Mouse (Mus musculus): ENCODE measurements around the gene Mcoln1. TPM values are rescaled to one million over a fixed set of nuclear protein-coding genes. Genes with fewer than 3 reads are reported as not detected.
A peak's percentile ranks its signal among the peaks of the same experiment; 100 is the strongest.

Mcoln1 gene
- polyA plus RNA-seq, 1 experiment from 2014 or later, result 44.1 TPM

GRCm38 (mm10) chr8:3536053-3536841 is 36.0 kb downstream of the Mcoln1 start:
- Histone ChIP-seq H3K9me3 (ENCODE audit: control insufficient read depth, low read length) (no peaks in the 10 kb centered on the region), H3K4me1 (ENCODE audit: control insufficient read depth, insufficient read depth, low read length) (no peaks in the 10 kb centered on the region), H3K4me3 (ENCODE audit: low read depth, low read length) (no peak overlapping the region), H3K36me3 (ENCODE audit: control insufficient read depth, insufficient read depth, low read length) (peaks cover 10% of the 10 kb centered on the region), H3K4me2 (ENCODE audit: low read depth, severe bottlenecking) (no peak overlapping the region), H3K27ac (replicated peaks; ENCODE audit: low read depth, low read length) (no peak overlapping the region), H3K27me3 (ENCODE audit: control insufficient read depth, insufficient read depth, low read length) (no peaks in the 10 kb centered on the region), H3K9ac (ENCODE audit: low read length) (no peak overlapping the region)
- DNase-seq (ENCODE audit: low spot score), result no peak
- ATAC-seq (ENCODE audit: insufficient number of reproducible peaks, low FRiP score, low TSS enrichment, low read depth), result no peak
- WGBS, result 50% methylated on average over 15 of the region's 15 CpGs

- Histone ChIP-seq H3K27ac (replicated peaks; ENCODE audit: low read depth, low read length) (no peak overlapping the region), H3K36me3 (ENCODE audit: control insufficient read depth, insufficient read depth, low read length) (peaks cover 5% of the 10 kb centered on the region; the same call in 1 of the 2 replicates), H3K4me2 (ENCODE audit: low read depth, severe bottlenecking) (no peak overlapping the region), H3K4me1 (ENCODE audit: control insufficient read depth, insufficient read depth, low read length) (no peaks in the 10 kb centered on the region), H3K27me3 (ENCODE audit: control insufficient read depth, insufficient read depth, low read length) (no peaks in the 10 kb centered on the region), H3K9me3 (ENCODE audit: control insufficient read depth, low read length) (no peaks in the 10 kb centered on the region), H3K4me3 (ENCODE audit: low read depth, low read length) (no peak overlapping the region), H3K9ac (ENCODE audit: low read length) (no peak overlapping the region)
- WGBS, result 95% methylated on average over 9 of the region's 9 CpGs
- no peak for DNase-seq (ENCODE audit: low spot score)
- ATAC-seq (ENCODE audit: insufficient number of reproducible peaks, low FRiP score, low TSS enrichment, low read depth), result no peak
These were observed 36.7 kb downstream of the Mcoln1 start for GRCm38 (mm10) chr8:3536940-3537339.

- H3K27ac ChIP-seq (replicated peaks; ENCODE audit: low read depth, low read length), result no peak overlapping the region
- DNase-seq (ENCODE audit: low spot score), result no peak
- H3K4me1 ChIP-seq (ENCODE audit: control insufficient read depth, insufficient read depth, low read length), result no peaks in the 10 kb centered on the region
- H3K4me3 ChIP-seq (ENCODE audit: low read depth, low read length), result no peak overlapping the region
- H3K36me3 ChIP-seq (ENCODE audit: control insufficient read depth, insufficient read depth, low read length), result peaks cover 5% of the 10 kb centered on the region; the same call in 1 of the 2 replicates
- ATAC-seq (ENCODE audit: insufficient number of reproducible peaks, low FRiP score, low TSS enrichment, low read depth), result no peak
- WGBS, result 93% methylated on average over 26 of the region's 26 CpGs
- no peaks in the 10 kb centered on the region for H3K9me3 ChIP-seq (ENCODE audit: control insufficient read depth, low read length)
- no peaks in the 10 kb centered on the region for H3K27me3 ChIP-seq (ENCODE audit: control insufficient read depth, insufficient read depth, low read length)
- no peak overlapping the region for H3K4me2 ChIP-seq (ENCODE audit: low read depth, severe bottlenecking)
- no peak overlapping the region for H3K9ac ChIP-seq (ENCODE audit: low read length)
These were observed 37.4 kb downstream of the Mcoln1 start for GRCm38 (mm10) chr8:3537666-3538065.

- ATAC-seq (ENCODE audit: insufficient number of reproducible peaks, low FRiP score, low TSS enrichment, low read depth), result no peak
- Histone ChIP-seq H3K27me3 (ENCODE audit: control insufficient read depth, insufficient read depth, low read length) (no peaks in the 10 kb centered on the region), H3K9ac (ENCODE audit: low read length) (no peak overlapping the region), H3K4me1 (ENCODE audit: control insufficient read depth, insufficient read depth, low read length) (no peaks in the 10 kb centered on the region), H3K9me3 (ENCODE audit: control insufficient read depth, low read length) (no peaks in the 10 kb centered on the region), H3K4me2 (ENCODE audit: low read depth, severe bottlenecking) (no peak overlapping the region), H3K36me3 (ENCODE audit: control insufficient read depth, insufficient read depth, low read length) (peaks cover 5% of the 10 kb centered on the region; the same call in 1 of the 2 replicates), H3K4me3 (ENCODE audit: low read depth, low read length) (no peak overlapping the region), H3K27ac (replicated peaks; ENCODE audit: low read depth, low read length) (no peak overlapping the region)
- 85% methylated on average over 7 of the region's 7 CpGs for WGBS
- no peak for DNase-seq (ENCODE audit: low spot score)
These were observed 38.9 kb downstream of the Mcoln1 start for GRCm38 (mm10) chr8:3539146-3539545.

- H3K9me3 ChIP-seq (ENCODE audit: control insufficient read depth, low read length), result no peaks in the 10 kb centered on the region
- H3K36me3 ChIP-seq (ENCODE audit: control insufficient read depth, insufficient read depth, low read length), result peaks cover 7% of the 10 kb centered on the region; the same call in 1 of the 2 replicates
- no peak overlapping the region for H3K9ac ChIP-seq (ENCODE audit: low read length)
- no peaks in the 10 kb centered on the region for H3K27me3 ChIP-seq (ENCODE audit: control insufficient read depth, insufficient read depth, low read length)
- H3K4me1 ChIP-seq (ENCODE audit: control insufficient read depth, insufficient read depth, low read length), result no peaks in the 10 kb centered on the region
- no peak overlapping the region for H3K27ac ChIP-seq (replicated peaks; ENCODE audit: low read depth, low read length)
- 91% methylated on average over 4 of the region's 4 CpGs for WGBS
- DNase-seq (ENCODE audit: low spot score) (no peak), ATAC-seq (ENCODE audit: insufficient number of reproducible peaks, low FRiP score, low TSS enrichment, low read depth) (no peak)
- no peak overlapping the region for H3K4me2 ChIP-seq (ENCODE audit: low read depth, severe bottlenecking)
- H3K4me3 ChIP-seq (ENCODE audit: low read depth, low read length), result no peak overlapping the region
These were observed 39.8 kb downstream of the Mcoln1 start for GRCm38 (mm10) chr8:3540076-3540475.

GRCm38 (mm10) chr8:3546511-3546910 is 46.3 kb downstream of the Mcoln1 start:
- Histone ChIP-seq H3K4me1 (ENCODE audit: control insufficient read depth, insufficient read depth, low read length) (no peaks in the 10 kb centered on the region), H3K27me3 (ENCODE audit: control insufficient read depth, insufficient read depth, low read length) (no peaks in the 10 kb centered on the region), H3K36me3 (ENCODE audit: control insufficient read depth, insufficient read depth, low read length) (peaks cover 2% of the 10 kb centered on the region; the same call in 1 of the 2 replicates), H3K27ac (replicated peaks; ENCODE audit: low read depth, low read length) (no peak overlapping the region), H3K9ac (ENCODE audit: low read length) (no peak overlapping the region), H3K4me2 (ENCODE audit: low read depth, severe bottlenecking) (no peak overlapping the region), H3K4me3 (ENCODE audit: low read depth, low read length) (no peak overlapping the region), H3K9me3 (ENCODE audit: control insufficient read depth, low read length) (no peaks in the 10 kb centered on the region)
- ATAC-seq (ENCODE audit: insufficient number of reproducible peaks, low FRiP score, low TSS enrichment, low read depth) (no peak), DNase-seq (ENCODE audit: low spot score) (no peak)
- 87% methylated on average over 2 of the region's 2 CpGs for WGBS

GRCm38 (mm10) chr8:3552240-3552639 is 52.0 kb downstream of the Mcoln1 start:
- Histone ChIP-seq H3K27ac (replicated peaks; ENCODE audit: low read depth, low read length) (no peak overlapping the region), H3K9me3 (ENCODE audit: control insufficient read depth, low read length) (no peaks in the 10 kb centered on the region), H3K4me3 (ENCODE audit: low read depth, low read length) (no peak overlapping the region), H3K4me2 (ENCODE audit: low read depth, severe bottlenecking) (no peak overlapping the region), H3K9ac (ENCODE audit: low read length) (no peak overlapping the region), H3K27me3 (ENCODE audit: control insufficient read depth, insufficient read depth, low read length) (no peaks in the 10 kb centered on the region), H3K36me3 (ENCODE audit: control insufficient read depth, insufficient read depth, low read length) (no peaks in the 10 kb centered on the region), H3K4me1 (ENCODE audit: control insufficient read depth, insufficient read depth, low read length) (no peaks in the 10 kb centered on the region)
- no peak for ATAC-seq (ENCODE audit: insufficient number of reproducible peaks, low FRiP score, low TSS enrichment, low read depth)
- DNase-seq (ENCODE audit: low spot score), result no peak
- 87% methylated on average over 1 of the region's 1 CpGs for WGBS

GRCm38 (mm10) chr8:3556114-3556513 is 55.9 kb downstream of the Mcoln1 start:
- no peak overlapping the region for H3K4me2 ChIP-seq (ENCODE audit: low read depth, severe bottlenecking)
- ATAC-seq (ENCODE audit: insufficient number of reproducible peaks, low FRiP score, low TSS enrichment, low read depth) (peak; percentile 95), DNase-seq (ENCODE audit: low spot score) (no peak)
- H3K9ac ChIP-seq (ENCODE audit: low read length), result no peak overlapping the region
- 75% methylated on average over 4 of the region's 4 CpGs for WGBS
- H3K27me3 ChIP-seq (ENCODE audit: control insufficient read depth, insufficient read depth, low read length), result no peaks in the 10 kb centered on the region
- H3K9me3 ChIP-seq (ENCODE audit: control insufficient read depth, low read length), result no peaks in the 10 kb centered on the region
- no peaks in the 10 kb centered on the region for H3K4me1 ChIP-seq (ENCODE audit: control insufficient read depth, insufficient read depth, low read length)
- no peaks in the 10 kb centered on the region for H3K36me3 ChIP-seq (ENCODE audit: control insufficient read depth, insufficient read depth, low read length)
- no peak overlapping the region for H3K4me3 ChIP-seq (ENCODE audit: low read depth, low read length)
- no peak overlapping the region for H3K27ac ChIP-seq (replicated peaks; ENCODE audit: low read depth, low read length)
